Comparison of ENCODE assay signal across 8 mouse cellular contexts in the genomic region with DNA sequence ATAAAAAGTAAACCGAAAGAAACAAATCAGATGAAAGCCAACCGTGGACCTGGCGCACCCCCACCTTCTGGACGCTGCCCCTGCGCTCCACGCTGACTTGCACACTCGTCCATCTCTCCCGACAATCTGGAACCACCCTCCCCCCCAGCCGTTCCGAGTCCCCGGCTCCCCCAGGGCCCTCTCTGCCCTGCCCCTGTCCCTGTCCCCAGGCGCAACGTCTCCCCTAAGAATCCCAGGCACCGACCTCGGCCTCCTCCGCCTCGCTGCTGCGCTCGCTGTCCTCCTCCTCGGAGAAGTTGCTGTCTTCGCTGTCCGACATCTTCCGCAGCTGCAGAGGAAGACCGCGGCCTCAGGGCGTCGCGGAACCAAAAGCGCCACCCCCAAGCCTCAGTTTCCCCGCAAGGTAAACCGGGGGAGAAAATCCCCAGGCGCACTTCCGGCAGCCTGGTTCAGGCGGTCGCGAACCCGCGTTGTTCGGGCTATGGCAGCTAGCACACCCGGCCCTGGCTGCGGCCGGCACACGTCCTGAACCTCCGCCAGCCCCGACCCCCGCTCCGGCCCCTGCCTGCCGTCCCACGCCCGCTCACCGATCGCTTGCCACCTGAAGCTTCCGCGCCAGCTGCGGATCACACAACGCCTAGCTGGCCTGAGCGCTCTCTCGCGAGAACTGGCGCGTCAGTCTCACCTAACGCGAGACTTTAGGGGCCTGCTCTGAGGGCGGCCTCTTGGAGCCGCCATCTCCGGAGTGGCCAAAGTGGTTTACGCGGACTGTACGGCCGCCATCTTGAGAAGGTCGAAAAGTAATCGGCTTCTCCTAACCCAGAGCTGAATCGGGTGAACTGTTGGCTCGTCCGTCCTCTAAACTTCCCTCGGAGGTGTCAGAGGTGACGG. TPM values are rescaled to one million over a fixed set of nuclear protein-coding genes. Genes with fewer than 3 reads are reported as not detected.
DNase-seq lines count a peak whose midpoint lies in the region; ATAC-seq lines count a peak whose summit lies in the region.

Gene Supt5 (minus strand): TSS at position 639 of the 891 bp plus-strand sequence.

- H3K27ac ChIP-seq in heart, embryonic 14.5 days (replicated peaks in 1 of 2; ENCODE audit: control insufficient read depth in 1 of 2, insufficient read depth in 1 of 2, low read depth in 2 of 2, low read length in 2 of 2) = peak within 1 kb of the TSS; percentile 91 to 94
- H3K27ac ChIP-seq in liver, embryonic 13.5 days = peak within 1 kb of the TSS; percentile 92
- peak within 1 kb of the TSS; percentile 90 for H3K27ac ChIP-seq in stomach, embryonic 16.5 days (ENCODE audit: low read length)

- H3K4me1 ChIP-seq in heart, embryonic 14.5 days (ENCODE audit: control insufficient read depth in 2 of 2, insufficient read depth in 2 of 2, low read length in 2 of 2) = peaks cover 0 to 3% of the 10 kb centered on the region in 2 experiments; a peak in 2 of 4 replicates
- H3K4me1 ChIP-seq in liver, embryonic 13.5 days (replicated peaks) = peaks cover 53% of the 10 kb centered on the region
- peaks cover 10% of the 10 kb centered on the region for H3K4me1 ChIP-seq in stomach, embryonic 16.5 days (ENCODE audit: control insufficient read depth, insufficient read depth, low read length)

- H3K9ac ChIP-seq in heart, embryonic 14.5 days (ENCODE audit: low read length) = peak within 1 kb of the TSS; percentile 98
- peak within 1 kb of the TSS; percentile 95 for H3K9ac ChIP-seq in liver, embryonic 13.5 days
- H3K9ac ChIP-seq in stomach, embryonic 16.5 days (ENCODE audit: low read length) = peak within 1 kb of the TSS; percentile 98

- peaks cover 6% of the 10 kb centered on the region; the same call in 1 of the 2 replicates for H3K36me3 ChIP-seq in heart, embryonic 14.5 days (ENCODE audit: control insufficient read depth, insufficient read depth, low read length)
- H3K36me3 ChIP-seq in liver, embryonic 13.5 days = peaks cover 17% of the 10 kb centered on the region
- no peaks in the 10 kb centered on the region for H3K36me3 ChIP-seq in stomach, embryonic 16.5 days (ENCODE audit: control insufficient read depth, insufficient read depth, low read length)

- peak within 1 kb of the TSS; percentile 86 to 99 for H3K4me3 ChIP-seq in heart, embryonic 14.5 days (ENCODE audit: control insufficient read depth in 1 of 2, insufficient read depth in 1 of 2, low read depth in 1 of 2, low read length in 2 of 2)
- peak within 1 kb of the TSS; percentile 95 for H3K4me3 ChIP-seq in liver, embryonic 13.5 days (replicated peaks)
- H3K4me3 ChIP-seq in stomach, embryonic 16.5 days (replicated peaks; ENCODE audit: low read length) = peak within 1 kb of the TSS; percentile 99

- peak; percentile 99 for ATAC-seq in CD4-positive, CD25-positive, alpha-beta regulatory T cell, adult 4 months
- peak; percentile 95 for ATAC-seq in heart, embryonic 14.5 days (ENCODE audit: insufficient number of reproducible peaks, insufficient read depth, low FRiP score, low read depth)
- peak; percentile 95 for ATAC-seq in liver, embryonic 13.5 days (ENCODE audit: low read depth)
- ATAC-seq in stomach, embryonic 16.5 days (ENCODE audit: insufficient read depth, low FRiP score) = peak; percentile 99

- H3K9me3 ChIP-seq in heart, embryonic 14.5 days (ENCODE audit: control insufficient read depth, low read length) = no peaks in the 10 kb centered on the region
- no peaks in the 10 kb centered on the region for H3K9me3 ChIP-seq in liver, embryonic 13.5 days (replicated peaks)
- no peaks in the 10 kb centered on the region for H3K9me3 ChIP-seq in stomach, embryonic 16.5 days (replicated peaks; ENCODE audit: control insufficient read depth, low read length)

- no peaks in the 10 kb centered on the region for H3K27me3 ChIP-seq in heart, embryonic 14.5 days (ENCODE audit: control insufficient read depth, insufficient read depth, low read length)
- no peaks in the 10 kb centered on the region for H3K27me3 ChIP-seq in liver, embryonic 13.5 days
- H3K27me3 ChIP-seq in stomach, embryonic 16.5 days (ENCODE audit: control insufficient read depth, insufficient read depth, low read length) = no peaks in the 10 kb centered on the region

- peak within 1 kb of the TSS; percentile 69 for H3K4me2 ChIP-seq in heart, embryonic 14.5 days (ENCODE audit: low read length)
- H3K4me2 ChIP-seq in liver, embryonic 13.5 days = peak within 1 kb of the TSS; percentile 89
- H3K4me2 ChIP-seq in stomach, embryonic 16.5 days (ENCODE audit: low read depth, low read length) = peak within 1 kb of the TSS; percentile 90

- WGBS in heart, embryonic 14.5 days = under 1% methylated on average over 77 of the region's 77 CpGs
- WGBS in liver, embryonic 13.5 days (ENCODE audit: insufficient replicate concordance) = under 1% methylated on average over 77 of the region's 77 CpGs
- under 1% methylated on average over 77 of the region's 77 CpGs for WGBS in stomach, embryonic 16.5 days

- DNase-seq in c-Kit-negative CD71-positive TER-119-positive erythroid progenitor cells, embryonic 14.5 days (ENCODE audit: low read depth, low spot score) = peak; percentile 99
- peak; percentile 95 for DNase-seq in fibroblast of lung, adult 2 months (ENCODE audit: low read depth)
- DNase-seq in kidney, postnatal 14 days = peak; percentile 99
- DNase-seq in liver, embryonic 13.5 days = peak; percentile 96
- peak; percentile 96 for DNase-seq in neural tube, embryonic 10.5 days (ENCODE audit: extremely low spot score, low spot score)

RNA-seq across cellular contexts. Expression of gene Supt5, which starts in this region (rescaled TPM):
- 100 to 1,000 TPM; 121 to 229 TPM for polyA plus RNA-seq in CD4-positive, CD25-positive, alpha-beta regulatory T cell, adult 4 months (2017; shearing (Covaris generic))
- 47.9 and 48.0 TPM in 2 replicates for polyA plus RNA-seq in heart, embryonic 14.5 days (2014; fragmentation: Nextera tagmentation; extraction: Ambion mirVana)
- 35.2 and 42.8 TPM in 2 replicates for polyA plus RNA-seq in liver, embryonic 13.5 days (2015; fragmentation: Nextera tagmentation; extraction: Ambion mirVana)
- polyA plus RNA-seq in stomach, embryonic 16.5 days (2015; fragmentation: Nextera tagmentation; extraction: Ambion mirVana) = 85.7 and 86.7 TPM in 2 replicates

Comparison
In these comparisons a context has a peak if more than half of its experiments do, and no peak if none do; other contexts are left out.
1. Peak in every context shown above with its lines: DNase-seq, ATAC-seq, H3K4me3 ChIP-seq and H3K27ac ChIP-seq.